Mouse (Mus musculus) kidney, postnatal 14 days (tissue): ENCODE results near the gene Tgfbi.

ENCODE experiments used
- DNase-seq: peaks from one replicate; pipeline ENCODE4 v3.0.0; 2022; ENCODE audit warnings: mixed read lengths

The Tgfbi gene

DNA sequence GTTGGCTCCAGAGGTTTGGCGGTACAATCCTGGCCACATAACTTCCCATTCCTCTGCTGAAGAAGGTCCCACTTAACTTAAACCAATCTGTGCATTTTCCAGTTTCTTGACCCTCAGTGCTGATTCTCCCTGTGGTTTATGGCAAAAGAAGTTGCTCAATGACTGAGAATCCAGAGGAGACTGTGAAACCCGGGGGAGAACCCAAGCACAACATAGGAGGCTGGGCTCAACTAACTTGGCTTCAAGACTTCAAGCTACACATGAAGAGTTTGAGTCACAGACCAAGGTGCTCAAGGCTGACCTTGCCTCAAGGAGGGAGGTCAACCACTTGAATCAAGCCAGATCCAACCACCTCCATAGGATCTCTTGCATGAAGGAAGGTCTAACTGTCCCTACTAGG, 9.8 kb upstream of the Tgfbi start:
- no peak for DNase-seq

DNA sequence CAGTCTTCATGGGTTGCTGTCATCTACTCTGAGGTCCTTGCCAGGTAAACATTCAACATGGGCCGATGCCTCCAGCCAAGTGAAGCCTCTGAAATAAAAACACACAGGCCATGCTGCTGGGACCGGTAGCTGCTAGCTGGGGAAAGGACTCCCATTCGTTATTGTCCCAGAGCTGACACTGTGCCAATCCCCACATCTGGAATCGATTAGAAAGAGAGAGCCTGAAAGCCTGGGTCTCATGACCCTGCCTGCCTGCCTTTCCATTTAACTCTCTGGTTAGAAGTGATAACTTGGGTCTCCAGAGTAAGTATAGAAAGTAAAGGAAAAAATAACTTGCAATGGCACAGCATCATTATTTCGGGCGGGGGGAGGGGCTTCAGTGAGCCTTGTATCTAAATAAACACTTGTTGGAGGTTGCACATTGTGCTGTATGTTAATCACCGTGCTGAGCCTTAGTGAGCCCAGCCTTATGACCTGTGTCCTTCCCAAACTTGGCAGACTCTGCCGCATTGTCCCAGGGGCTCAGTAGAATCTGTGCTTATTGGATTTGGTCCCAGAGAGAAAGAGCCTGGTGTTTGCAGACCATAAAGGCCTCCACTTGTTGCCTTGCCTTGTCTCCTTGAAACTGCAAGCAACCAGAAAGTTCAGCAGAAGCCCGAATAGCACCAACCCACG, 9.0 kb upstream of the Tgfbi start:
- DNase-seq = peak; percentile 48

DNA sequence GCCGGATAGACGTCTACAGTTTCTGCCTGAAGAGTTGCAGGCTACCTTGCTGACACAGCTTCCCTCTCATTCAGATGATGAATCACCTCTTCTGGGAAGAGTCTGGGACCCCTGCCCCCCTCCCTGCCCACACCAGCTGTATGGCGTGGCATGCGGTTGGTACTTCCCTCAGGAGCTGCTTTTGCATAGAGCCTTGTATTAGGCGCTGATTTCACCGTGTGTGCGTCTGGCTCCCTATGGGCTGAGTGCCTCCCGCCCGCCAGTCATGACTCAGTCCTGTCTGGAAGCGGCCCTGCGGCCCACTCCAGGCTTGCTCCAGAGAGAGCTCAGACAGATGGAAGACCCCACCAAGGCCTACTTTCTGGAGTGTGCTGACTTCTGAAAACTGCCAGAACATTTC, 8.1 kb upstream of the Tgfbi start:
- no peak for DNase-seq

DNA sequence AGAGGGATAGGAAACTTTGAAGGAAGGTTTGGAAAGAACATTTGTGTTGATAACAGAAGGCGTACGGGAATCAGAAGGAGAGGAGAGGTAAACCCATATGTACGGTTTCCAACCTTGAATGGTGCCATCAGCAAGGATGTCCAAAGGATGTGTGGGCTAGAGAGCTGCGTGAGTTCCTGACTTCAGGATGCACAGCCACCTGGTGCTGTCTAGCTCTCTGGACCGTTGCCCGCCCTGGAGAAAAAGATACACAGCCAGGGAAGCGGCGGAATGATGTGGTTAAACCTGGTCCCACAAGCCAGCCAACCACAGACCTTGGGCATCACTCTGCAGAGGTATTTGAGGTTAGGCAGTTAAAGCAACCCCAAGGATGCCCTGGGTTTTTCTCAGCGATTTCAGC, 3.8 kb upstream of the Tgfbi start:
- no peak for DNase-seq

DNA sequence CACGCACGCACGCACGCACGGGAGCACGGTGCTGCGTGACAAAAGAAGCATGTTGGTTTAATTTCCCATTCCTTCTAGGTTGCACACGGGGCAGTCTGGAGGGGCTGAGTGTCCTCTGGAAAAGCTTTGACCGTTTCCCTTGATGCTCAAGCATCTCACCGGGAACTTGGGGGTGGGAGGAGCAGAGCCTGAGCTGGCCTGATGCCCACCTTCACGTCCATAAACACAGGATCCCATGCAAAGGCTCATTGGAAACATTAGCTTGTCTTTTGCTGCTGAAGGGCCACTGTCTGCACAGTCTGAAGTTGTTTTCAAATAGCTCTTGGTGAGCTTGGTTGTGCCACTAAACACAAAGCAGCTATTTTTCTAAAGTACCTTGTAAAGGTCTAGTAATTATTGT, 2.6 kb upstream of the Tgfbi start:
- DNase-seq = no peak

DNA sequence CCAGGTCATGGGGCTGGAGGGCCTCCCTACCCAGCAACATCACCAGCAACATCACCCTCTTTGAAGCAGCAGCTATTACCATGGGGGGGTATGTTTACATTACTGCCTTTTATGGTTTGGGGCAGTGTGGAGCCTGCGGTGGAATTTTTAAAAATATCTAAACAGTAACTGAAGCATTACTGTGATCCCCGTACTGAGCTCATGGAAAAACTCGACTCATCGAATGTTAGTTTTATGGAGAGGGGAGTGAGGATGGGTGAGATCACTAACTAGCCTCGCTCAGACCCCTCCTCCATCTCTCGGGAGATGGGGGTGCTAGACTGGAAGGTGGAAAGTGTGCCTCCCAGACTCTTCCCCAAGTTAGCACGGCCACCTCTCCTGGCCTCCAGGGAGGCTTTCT, 2.1 kb upstream of the Tgfbi start:
- DNase-seq = no peak

DNA sequence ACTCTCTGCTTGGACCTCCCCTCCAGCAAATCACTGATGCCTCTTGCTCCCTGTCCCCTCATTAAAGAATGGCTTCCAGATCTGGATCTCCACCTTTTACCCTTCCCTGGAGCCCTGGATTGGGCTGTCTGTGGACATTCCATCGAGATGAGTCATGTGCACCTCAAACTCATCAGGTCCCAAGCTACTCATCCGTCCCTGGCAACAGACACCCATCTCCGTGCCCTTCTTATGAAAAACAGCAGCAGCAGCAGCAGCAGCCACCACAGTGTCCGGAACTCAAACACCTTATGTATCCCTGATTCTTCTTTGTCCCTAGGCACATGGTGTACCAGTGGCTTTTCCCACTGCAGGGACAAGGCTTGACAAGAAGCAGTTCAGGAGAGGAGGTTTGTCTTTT, 1.5 kb upstream of the Tgfbi start:
- no peak for DNase-seq

DNA sequence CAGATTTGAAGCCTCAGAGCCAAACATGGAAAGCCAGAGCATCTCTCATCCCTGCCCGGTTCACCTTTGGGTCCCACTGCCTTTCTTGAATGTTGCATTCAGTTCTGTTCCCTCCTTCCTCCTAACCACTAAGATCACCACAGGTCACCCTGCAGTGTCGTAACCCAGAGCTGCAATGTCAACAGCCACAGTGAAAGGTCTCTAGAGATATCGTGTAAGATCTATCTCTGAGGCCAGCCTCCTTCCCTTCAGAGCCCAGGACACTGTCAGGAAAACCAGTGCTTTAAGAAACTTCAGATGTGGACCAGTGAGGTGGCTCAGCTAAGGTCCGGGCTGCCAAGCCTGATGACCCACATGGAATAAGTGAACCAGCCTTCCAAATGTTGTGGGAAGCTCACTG, 1.8 kb downstream of the Tgfbi start:
- DNase-seq = no peak

DNA sequence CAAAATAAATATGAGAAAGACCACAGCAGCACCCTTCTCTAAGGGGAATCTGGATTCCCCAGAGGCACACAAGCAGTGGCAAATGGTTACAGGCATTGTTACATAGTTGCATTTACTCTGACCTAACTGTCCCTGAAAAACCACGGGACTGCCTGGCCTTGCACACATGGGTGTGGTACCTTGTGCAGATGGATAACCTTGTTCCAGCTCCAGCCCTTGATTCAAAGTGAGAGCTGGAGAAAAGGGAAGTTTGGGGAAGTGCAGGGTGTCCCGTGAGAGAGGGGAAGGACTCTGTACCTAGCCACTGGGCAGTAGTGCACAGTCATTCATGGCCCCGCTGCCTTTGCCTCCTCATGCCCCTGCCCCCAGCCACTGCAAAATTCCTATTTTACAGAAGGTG, 2.4 kb downstream of the Tgfbi start:
- no peak for DNase-seq

DNA sequence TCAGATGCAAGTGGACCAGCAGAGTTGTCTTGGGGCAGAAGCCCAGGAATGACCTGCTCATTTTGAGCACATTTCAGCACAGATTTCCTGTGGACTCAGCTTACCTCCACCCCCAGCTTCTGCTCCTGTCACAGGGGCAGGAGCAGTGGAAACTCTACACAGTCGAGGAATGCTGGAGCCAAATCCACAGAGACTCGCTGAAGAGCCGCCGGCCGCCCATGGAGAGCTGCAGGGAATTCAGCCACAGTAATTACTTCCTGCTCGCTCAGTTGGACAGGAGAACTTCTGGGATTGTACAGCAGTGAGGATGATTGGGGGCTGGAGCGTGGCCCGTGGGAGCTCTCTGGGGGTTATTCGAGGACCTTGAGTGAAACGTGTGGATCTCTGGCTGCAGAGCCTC, 3.0 kb downstream of the Tgfbi start:
- peak; percentile 30 for DNase-seq

DNA sequence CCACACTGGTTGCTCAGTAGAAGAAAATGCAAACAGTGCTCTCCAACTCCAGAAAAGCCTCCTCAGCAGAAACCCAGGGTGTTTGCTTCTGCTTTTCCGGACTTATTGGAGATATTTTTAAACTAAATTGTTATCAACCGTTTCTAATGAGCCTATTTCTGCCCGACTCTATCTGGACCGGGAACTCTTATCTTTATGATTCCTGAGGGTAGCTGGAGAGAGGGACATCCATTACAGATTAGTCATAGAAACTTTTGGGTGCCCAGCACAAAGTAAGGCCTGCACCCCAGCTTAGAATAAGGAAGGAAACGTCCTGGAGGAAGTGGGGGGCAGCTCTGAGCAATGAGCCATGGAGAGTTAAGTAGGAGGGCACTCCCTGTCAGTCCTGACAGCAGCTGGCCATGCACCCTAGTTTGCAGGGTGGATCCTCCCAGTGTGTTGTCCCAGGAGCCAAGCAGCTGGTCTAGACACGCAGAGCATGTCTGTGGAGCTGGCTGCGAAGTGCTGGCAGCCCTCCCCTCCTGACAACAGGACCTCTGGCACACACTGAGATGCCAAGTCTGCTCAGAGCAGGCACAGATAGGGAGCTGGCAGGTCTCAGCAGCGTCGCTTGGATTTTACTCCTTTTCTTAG, 4.2 kb downstream of the Tgfbi start:
- peak; percentile 42 for DNase-seq

DNA sequence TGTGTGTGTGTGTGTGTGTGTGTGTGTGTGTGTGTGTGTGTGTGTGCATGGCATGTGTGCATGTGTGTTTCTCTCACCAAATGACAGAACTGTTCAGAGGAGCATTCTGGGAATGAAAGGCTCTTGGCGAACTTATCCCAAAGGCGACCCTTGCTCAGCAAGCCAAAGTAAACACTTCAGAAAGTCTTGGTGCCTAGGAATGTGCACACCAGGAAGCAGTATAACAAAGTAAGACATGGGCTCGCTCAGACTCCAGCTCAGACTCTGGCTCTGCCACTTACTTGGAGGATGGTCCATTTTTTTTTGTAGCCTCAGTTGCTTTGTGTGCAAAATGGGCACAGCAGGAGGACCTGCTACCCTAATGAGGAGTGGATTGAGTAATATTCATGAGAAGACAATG, 5.4 kb downstream of the Tgfbi start:
- no peak for DNase-seq

DNA sequence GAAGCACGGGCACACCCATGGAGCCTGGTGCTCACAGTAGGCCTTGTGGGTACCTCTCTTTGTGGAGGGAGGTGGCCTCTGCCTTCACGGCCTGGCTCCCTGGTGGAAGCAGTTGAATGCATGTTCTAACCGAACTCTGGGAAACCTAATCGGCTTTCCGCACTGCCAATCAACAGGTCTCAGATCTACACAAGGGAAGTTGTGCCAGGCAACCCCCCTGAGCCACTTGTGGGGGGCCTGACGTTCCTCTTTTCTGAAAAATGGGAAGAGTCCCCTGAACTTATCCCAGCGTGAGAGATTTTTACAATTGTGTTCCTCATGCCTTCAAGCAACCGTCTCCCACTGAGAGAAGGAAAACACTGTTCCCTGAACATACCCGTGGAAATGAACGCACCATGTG, 5.9 kb downstream of the Tgfbi start:
- no peak for DNase-seq

DNA sequence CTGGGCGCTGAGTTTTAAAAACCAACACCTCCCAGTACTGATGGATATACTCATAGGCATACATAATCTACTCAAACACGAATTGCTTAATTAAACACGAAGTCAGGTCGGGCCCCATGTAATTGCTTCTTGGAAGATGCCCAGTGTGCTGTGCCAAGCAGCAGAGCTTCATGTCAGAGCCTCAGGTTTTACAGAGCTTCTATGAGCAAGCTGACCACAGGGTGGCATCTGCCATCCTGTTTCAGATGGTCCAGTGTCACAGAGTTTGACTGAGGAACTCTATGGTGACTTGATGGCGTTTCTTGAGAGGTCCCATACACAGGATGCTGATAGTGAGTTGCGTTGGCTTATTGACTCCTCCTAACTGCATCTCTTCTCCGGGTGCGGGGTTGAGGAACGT, 6.5 kb downstream of the Tgfbi start:
- peak; percentile 43 for DNase-seq

DNA sequence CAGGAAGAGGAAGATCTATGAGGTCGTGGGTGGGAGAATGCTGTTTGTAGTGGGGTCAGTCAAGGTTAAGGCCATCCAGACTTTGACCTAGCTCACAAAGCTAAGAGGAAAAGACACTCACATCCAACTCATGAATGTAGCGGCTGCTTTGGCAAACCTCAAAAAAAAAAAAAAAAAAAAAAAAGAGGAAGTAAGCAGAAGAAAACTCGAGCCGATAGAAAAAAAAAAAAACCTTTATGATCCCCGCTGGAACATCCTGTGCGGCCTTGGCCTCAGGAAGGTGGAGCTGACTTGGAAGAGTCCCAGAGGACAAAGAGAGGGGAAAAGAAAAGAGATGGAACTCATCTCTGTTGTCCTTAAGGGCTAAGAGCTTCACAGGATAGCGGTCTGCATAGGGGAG, 7.1 kb downstream of the Tgfbi start:
- peak; percentile 27 for DNase-seq

DNA sequence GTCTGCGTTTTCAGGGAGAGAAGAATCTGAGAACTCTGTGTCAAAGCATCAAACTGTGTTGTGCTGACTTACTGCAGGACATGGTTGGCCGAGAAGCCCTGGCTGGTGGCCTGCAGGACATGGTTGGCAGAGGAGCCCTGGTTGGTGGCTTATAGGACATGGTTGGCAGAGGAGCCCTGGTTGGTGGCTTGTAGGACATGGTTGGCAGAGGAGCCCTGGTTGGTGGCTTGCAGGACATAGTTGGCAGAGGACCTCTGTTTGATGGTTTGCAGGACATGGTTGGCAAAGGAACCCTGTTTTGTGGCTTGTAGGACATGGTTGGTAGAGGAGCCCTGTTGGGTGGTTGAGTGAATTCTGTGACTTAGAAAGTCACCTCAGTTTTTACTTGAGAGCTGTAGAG, 7.9 kb downstream of the Tgfbi start:
- DNase-seq = no peak

DNA sequence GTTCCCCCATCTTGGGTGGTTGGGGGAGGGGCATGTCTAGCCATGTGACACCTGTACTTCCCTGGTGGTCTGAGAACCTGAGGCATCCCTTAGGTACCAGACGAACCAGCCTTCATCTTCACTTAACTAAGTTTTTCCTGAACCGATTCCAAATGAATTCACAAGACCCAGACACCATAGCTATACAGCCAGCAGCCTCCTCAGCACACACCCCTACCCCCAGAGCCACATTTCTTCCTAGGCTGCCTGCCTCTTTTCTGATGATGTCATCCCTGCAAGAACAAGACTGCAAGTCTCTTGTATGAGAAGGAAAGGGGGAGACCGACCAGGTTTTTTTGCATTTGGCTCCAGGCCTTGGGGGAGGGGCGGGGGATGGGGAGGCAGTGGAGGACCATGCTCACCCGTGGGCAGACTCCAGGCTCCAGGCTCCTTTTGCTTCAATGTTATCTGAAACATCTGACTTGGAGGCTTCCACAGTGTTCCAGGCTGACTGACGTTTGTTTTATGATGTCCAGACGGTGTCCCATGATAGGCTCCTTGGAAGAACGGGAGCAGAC, 13.0 kb downstream of the Tgfbi start:
- no peak for DNase-seq

DNA sequence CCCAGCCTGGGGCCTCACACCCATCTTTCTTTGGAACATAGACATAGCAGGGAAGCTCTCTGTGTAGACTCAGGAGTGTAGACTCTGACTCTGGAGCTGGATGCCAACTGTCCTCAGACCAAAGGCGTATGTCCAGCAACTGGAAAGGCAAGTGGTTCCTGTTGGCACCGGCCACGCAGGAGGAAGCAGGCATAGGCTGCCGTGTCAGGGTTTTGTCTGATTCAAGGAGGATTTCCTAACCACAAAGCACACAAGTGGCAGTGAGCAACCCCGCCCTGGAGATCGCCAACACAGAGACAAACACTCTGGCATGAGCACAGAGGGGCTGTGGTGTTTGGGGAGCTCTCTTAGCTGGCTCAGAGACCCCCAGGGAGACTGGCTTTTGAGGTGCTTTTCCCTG, 17.2 kb downstream of the Tgfbi start:
- DNase-seq = peak; percentile 36

DNA sequence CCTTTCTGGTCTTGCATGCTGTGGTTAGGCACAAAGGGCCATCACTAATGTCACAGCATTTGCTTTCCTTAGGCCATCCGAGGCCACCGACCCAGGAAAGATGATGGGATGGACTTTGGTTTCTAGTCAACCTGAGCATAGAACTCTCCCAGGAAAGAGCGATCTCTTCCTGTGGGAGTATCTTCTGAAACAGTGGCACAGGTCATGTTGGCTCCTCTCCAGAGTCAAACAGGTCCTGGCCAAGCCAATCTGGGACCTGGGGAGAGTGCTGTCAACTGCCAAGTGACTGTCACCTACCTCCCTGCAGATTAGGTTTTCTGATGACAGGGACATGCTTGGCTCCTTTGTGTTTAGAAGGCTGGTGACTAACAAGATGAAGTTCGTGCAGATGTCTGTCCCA, 20.8 kb downstream of the Tgfbi start:
- DNase-seq = no peak

DNA sequence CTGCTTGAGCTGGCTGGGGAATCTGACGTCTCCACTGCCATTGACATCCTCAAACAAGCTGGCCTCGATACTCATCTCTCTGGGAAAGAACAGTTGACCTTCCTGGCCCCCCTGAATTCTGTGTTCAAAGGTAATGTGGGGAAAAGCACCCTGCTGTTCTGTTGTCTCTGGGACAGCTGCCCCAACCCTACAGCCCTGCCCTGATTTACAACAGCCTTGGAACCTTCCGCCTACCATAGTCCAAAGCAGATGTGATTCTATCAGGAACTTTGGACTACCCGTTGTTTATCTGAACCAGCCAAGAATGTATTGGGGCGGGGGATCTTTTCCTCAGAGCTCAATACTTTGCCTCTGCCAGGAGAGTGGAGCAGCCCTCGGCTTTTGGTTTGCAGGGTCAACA, 21.2 kb downstream of the Tgfbi start:
- no peak for DNase-seq

DNA sequence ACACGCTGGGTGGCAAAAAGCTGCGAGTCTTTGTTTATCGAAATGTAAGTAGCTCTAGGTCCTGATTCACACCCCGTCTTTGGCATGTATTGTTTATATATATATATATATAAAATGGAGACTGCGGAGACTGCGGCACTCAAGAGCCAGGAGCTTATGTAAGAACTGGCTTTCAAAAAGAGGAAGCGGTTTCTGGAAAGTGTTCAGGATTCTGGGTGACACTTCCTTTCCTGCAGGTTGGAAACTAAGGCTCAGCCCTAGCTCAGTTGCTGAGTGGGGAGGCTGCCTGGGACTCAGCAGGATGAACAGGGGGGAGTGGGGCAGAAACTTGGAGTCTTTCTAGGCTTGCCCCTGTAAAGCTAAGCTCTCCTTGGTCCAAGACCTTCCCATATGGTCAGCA, 22.0 kb downstream of the Tgfbi start:
- DNase-seq = no peak

DNA sequence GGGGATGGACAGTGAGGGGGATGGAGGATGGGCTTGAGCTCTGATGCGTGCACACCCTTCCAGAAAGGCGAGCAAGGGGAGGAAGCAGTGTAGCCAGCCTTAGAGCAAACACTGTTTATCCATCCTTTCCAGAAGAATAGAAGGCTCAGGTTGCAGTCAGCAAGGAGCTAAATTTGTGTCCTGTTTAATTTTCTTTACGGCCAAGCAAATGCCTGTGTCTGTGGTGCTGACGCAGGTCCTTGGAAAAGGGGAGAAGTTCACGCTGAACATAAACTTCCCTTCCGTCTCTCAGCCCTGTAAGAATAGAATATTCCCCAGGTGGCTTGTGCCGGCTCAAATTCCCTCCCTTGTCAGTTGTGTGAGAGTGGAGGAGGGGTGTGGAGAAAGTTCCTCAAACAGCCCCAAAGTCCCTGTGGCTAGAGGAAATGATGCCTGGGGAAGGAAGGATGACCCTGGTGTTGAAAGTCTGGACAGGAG, 24.9 kb downstream of the Tgfbi start:
- peak; percentile 19 for DNase-seq

DNA sequence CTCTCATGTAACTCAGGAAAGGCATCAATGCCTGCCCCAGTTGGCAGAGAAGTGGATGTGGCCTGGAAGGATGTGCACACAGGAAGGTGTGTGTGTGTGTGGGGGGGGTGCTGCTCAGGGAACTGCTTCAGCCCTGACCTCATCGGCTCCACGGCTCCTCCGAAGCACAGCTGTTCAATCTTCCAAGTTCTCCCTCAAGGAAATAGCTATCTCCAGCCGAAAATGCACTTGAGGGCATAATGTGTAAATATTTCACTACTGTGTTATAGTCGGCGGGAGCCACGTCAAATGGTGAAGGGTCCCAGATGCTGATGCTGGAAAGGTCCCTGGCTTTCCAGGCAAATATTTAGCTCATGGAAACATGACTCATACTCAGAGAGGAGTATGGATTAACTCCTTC, 25.6 kb downstream of the Tgfbi start:
- peak; percentile 72 for DNase-seq

DNA sequence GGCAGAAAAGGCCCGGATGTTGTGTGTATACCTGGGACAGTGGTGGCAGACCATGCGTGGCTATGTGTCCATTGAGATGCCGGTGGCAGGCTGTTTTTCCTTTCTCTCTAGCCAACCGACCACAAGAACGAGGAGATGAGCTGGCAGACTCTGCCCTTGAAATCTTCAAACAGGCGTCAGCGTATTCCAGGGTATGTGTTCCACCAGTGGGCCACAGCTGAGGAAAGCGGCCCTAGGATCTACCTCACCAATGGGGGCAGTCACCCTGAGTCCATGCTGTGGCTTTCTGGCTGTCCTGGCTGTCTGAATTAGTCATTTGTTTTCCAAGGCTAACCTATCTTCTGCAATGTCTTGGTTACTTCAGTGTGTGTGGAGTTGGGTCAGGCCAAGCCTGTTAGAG, 27.7 kb downstream of the Tgfbi start:
- DNase-seq = no peak

DNA sequence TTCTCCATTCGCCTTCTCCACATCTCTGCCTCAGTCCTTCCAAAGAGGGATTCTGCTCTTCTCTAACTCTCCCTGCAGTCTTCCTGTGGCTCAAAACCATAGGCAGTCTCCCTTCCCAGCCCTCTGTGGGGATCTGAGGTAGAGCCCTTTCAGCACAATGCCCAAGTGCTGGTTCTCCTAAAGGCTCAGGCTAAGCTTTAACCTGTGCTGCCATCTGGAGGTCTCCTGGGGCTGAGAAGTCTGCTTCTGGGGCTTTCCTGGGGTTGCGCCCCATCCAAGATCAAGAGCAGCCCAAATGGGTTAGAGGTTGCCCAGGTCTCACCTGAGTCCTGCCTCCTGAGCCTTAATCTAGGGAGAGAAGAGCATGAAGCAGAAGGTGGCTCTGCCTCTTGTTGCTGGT, 32.4 kb downstream of the Tgfbi start:
- DNase-seq = peak; percentile 39
